Mouse (Mus musculus) thymus, postnatal 25 days (tissue): ENCODE results near the gene S100a16.

Experiments
- DNase-seq: peaks from one replicate; pipeline ENCODE4 v3.0.0; 2022

S100a16 gene

DNA sequence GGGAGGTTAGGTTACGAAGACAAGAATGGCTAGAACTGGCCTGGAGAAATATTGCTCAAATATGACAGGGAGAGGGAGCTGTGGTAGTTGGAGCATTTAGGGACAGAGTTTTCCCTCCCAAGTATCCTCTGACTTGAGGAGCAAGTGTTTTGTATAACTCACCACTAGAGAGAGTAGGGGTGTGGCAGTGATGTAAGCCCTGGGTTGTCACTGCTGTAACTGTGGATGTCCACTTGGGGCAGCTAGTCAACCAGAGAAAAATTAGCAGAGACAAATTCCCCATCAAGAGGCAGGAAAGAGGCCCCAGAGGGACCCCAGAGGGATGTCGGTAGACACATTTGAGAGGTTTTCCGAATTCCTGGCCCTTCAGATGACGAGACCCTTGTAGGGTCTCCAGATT is 11.6 kb upstream of the S100a16 start:
- DNase-seq = peak; percentile 16

DNA sequence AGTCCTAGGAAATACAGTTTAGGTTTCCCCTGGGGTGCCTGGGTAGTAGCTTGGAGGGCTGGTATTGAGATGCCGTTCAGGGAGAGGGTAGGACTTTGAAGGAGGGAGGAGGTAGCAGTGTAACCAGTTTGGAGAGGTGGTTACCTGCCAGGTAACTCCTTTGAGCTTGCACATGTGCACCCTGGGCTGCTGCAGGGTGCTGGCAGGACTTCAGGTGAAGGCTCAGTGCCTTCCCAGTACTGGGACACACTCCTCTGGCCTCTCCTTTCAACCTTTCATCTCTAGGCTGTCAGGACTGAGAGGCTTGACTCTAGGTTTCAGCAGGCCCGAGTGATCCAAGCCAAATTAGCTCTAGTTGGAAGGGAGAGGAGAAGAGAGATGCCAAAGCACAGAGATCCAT is 11.0 kb upstream of the S100a16 start:
- no peak for DNase-seq

DNA sequence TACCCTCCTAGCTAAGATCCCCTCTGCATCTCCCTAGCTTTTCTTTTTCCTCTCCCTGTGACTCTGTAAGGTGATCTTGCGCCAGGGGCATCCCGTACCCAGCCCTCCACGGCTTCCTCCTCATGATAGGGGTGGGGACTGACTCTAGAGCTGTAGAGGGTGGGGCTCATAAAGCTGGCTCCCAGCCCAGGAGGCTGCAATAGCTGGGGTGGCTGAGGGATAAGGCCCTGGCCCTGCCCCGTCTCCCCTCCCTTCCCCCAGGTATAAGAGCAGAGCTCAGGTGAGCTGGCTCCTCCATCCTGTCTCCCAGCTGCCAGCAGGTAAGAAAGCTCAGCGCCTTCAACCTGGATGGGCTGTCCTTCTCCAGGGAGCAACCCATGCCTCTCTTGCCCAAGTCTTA is 10.5 kb upstream of the S100a16 start, which contains the start of gene S100a14:
Gene S100a14, plus strand, starts transcription at position 277 of the 400 bp plus-strand sequence.
- no peak for DNase-seq

DNA sequence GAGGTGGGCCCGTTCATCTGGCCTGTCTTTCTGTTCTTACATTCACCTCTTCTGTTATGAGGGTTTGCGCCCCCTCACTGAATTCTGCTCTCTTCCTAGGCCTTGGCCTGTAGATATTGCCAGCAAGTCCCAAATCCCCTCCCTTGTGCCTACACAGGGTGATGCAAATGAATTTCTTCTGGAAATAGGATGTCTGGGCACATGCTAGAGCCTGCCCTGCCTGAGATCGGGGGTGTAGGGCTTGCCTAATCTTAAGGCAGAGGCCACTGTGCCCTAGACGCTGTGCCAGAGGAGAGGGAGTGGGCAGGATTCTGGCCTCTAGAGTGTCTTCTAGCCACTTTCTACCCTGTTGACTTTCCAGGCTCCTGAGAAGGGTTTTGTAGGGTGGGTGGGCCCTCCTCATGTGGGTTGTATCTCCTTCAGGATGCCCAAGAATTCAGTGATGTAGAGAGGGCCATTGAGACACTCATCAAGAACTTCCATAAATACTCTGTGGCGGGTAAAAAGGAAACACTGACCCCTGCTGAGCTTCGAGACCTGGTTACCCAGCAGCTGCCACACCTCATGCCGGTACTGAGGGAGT is 9.7 kb upstream of the S100a16 start:
- no peak for DNase-seq

DNA sequence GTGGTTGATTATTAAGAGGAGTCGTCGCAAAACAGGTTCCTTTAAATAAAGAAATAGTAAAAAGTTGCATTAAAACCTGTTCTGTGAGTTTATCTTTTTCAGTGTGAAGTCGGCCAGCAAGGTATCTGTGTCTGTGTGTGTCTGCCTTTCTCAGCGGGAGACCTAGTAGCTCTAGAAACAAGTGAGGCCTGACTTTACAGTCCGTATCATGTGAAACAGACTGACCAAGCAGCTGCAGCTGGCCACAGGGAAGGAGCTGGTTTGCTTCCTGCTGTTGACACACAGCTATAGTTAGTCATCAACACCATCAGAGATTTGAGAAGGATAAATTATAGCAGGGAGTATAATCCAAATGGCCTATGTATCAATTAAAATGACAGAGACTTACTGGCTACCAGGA is 5.3 kb upstream of the S100a16 start:
- DNase-seq = no peak

DNA sequence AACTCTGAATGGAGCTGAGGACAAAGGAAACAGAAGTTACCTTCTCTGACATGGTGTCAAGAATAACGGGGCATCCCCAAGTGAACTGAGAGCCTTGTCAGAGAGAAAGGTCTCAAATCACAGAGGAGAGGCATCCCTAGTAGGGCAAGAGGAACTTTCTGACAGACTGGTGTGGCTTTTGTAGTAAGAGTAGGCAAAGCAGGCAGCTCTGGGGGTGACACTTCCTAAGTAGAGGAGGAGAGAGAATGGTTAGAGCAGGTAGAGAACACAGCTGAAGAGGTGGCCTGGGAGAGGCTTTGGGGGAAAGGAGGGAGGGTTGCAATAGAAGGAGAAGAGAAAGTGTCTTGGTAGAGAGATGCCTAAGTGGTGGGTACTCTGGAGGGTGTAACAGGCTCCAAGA is 1.6 kb upstream of the S100a16 start:
- no peak for DNase-seq

DNA sequence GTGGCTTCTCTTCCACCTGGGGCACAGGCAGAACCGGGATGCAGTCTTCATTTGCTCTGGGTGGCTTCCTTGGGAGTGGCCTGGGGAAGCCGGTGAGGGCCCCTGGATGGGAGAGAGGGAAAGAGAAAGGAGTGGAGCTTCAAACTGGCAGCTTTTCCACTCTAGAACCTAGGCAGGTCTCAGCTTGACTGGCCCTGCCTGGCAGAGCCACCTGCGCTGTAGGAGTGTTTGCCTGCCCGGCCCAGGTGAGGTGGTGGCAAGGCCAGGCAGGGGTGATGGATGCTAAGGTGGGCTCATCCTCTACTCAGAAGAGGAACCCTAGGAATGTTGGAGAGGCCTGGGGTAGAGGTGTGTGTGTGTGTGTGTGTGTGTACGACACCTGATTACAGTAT is 847 bp downstream of the S100a16 start:
- DNase-seq = no peak

DNA sequence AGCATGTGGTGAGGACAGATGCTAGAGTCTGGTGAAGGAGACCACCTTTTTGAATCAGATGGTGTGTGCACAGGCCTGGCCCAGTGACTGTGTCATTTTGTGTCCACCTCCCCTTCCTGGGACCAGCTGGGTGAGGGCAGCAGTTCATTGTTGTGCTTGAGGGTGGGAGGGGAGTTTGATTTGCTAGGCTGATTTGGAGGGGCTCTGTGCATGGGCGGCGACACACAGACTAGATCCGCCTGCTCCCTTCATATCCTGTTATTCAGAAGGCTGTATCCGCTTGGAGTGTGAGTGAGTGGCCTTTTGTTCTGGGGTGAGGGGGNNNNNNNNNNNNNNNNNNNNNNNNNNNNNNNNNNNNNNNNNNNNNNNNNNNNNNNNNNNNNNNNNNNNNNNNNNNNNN is 3.9 kb downstream of the S100a16 start:
- DNase-seq = no peak

DNA sequence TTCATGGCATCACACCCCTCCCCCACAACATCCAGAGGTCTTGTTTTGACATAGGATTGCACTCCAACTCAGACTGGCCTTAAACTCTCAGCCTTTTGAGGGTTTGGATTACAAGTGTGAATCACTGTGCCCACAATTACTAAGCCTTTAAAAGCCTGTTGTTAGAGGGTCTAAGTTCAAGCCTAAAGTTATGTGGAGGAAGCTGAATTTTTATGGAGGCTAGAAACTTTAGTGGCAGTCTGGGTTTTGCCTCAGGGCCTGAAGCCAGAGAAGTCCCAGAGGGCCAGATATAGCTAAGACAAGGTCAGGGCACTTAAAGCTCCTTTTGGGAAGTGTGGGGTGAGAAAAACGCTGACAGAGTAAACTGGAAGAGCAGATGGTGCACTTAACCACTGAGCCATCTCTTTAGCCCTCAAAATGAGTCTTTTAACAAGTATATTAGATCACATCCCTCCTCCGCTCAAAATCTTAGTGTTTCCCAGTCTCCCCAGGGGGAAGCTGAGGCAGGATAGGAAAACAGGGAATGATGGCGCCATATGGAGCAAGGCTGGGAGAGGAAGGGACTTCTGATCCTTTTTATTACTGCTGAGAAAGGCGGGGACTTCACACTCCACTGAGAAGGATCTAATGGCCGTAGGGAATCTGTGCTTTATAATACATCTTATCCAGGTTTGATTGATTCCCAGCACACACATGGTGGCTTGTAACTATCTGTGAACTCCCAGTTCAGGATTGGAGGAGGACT is 12.8 kb downstream of the S100a16 start:
- no peak for DNase-seq

DNA sequence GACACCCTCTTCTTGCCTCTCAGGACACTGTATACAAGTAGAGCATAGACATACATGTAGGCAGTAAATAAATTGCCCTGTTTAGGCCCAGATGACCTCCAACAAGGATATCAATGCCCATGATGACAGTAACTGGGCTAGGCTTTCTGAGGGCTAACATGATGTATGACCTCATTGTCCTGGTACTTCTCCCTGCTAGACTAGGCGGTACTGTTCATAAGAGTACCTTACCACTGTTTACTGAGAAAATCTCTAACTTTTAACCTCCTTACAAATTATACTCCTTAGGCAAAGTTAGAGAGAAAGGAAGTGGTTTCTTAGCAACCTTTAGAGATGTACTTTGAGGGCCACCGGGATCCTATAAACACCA is 13.4 kb downstream of the S100a16 start:
- DNase-seq = no peak

DNA sequence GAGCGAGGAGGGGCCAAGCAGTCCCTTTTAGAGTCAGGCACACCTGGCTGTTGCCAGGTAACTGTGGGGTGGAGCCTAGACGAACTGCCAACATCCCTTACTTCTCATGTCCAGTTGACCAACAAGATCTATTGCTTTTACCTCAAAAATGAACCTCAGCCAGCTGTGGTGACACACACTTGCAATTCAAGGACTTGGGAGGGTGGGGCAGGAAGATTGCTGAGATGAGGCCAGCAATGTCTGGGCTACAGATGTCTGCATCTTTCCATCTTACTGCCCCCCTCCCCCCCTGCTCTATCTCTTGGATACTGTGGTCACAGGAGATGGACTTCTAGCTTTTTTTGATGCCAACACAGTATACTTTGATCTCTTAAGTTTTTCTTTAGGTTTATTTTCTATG is 15.2 kb downstream of the S100a16 start:
- no peak for DNase-seq

DNA sequence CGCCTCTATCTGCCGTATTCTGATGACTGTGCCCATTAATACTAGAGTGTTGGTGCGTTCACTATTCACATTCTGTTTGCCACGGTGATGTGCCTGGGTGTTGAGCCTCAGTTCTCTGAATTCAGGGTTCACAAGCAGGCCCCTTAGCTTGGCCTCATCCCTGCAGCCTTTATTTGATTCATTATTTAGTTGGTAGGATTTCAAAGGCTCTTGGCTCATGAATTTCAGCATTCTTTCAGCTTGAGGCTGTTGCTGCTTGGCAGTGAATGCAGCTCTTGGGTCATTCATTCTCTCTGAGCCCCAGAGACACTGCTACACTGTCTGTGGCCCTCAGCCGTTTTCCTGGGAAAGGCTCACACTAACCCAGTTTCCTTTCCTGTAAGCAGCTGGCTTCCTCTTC is 18.9 kb downstream of the S100a16 start:
- DNase-seq = no peak

DNA sequence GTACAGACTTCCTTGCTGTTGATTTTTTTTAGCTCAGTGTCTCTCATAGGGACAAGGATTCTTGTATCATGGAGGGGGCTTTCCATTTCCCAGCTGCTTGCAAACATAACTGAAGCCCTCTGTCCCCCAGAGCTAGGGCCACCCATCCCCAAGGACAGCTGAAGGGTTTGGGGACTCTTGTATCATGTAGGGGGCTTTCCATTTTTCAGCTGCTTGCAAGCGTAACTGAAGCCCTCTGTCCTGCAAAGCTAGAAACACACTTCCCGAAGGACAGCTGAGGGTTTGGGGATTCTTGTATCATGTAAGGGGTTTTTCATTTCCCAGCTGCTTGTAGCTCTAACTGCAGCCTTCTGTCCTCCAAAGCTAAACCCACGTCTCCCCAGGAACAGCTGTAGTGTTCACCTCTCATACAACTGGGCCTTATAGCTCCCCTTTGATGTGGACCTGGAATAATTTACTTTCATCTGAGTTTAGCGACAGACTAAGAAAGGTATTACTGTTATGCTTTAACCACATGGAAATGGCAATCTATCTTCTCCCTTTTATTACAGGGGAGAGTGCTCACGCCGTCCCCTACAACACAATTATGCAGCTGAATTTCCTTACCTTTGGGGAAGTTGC is 23.1 kb downstream of the S100a16 start, which contains the start of gene S100a3:
Gene S100a3, plus strand, starts transcription at position 571 of the 621 bp plus-strand sequence.
- no peak for DNase-seq

DNA sequence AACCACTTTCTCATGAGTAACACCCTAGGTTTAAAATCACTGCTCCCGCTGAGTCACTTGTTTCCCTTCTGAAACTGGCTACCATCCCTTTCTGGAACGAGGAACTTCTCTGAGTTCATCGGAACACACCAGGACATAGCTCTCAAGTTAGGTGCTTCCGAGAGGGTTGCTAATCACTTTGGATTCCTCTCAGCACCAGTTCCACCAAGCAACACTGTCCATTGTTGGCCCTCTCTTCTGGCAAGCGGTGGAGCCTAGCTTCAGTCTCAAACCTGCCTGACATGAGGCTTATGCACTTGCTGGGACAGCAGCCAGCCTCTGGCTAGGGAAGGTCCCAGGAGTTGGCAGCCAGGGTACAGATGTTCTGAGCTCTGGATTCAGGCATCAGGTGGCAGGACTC is 37.6 kb downstream of the S100a16 start:
- DNase-seq = no peak

DNA sequence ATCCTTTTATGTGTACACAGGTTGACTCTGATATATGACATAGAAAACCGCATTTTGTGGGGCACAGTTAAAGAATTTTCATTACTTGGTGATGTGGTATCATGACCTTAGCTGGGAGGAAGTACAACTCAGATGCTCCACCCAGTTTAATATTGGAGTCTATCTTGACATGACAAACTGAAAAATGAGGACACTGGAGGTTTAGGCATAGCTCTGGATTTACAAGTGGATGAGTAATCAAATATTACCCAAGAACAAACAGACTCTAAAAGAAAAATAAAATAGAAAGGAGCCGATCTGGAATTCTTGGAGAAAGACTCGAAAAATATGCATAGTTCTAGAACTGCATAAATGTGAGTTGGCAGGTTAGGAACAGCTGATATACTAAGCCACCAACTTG is 38.3 kb downstream of the S100a16 start:
- no peak for DNase-seq

DNA sequence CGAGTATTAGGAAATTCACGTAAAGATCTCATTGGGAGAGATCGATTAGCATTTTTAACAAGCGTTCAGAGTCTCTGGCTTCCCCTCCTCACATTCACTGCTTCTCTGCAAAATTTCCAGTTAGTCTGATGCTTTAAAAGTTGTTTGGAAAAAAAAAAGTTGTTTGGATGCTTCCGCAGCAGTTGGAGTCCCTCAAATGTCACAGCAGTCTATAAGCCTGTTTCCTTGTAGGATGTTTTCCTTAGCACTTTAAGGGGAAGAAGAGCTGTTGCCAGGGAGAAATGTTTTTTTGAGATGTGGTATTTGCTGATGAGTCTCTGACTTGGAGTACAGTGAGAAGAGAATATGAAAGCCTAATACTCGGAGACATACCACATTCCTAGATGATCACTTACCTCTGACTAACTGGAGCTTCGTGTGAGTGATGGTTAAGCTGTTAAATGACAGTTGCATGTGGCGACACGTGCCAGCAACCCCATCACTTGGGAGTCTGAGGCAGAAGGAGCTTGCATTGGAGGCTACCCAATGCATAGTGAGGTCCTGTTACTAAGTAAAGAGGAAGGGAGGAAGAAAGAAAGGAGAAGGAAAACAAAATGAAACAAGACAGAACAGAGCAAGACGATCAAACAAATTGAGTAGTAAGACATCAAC is 39.4 kb downstream of the S100a16 start:
- DNase-seq = no peak

DNA sequence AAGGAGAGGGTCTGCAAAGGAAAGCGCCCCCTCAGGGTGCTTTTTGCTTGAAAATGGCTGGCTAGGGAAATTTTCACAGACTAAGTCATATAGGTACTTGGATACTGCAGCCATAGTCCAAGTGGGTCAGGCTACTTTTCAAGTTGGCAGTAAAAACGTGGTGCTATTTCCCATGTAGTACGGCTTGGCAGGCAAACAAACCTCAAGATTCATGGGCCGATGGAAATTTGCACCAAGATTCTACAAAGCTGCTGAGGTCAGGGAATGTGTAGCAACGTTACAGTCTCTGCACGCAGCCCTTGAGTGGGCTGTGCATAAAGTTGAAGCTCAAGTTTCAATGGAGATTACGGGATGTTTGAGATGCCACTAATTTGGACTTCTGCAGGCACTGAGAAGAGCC is 42.4 kb downstream of the S100a16 start:
- DNase-seq = no peak

DNA sequence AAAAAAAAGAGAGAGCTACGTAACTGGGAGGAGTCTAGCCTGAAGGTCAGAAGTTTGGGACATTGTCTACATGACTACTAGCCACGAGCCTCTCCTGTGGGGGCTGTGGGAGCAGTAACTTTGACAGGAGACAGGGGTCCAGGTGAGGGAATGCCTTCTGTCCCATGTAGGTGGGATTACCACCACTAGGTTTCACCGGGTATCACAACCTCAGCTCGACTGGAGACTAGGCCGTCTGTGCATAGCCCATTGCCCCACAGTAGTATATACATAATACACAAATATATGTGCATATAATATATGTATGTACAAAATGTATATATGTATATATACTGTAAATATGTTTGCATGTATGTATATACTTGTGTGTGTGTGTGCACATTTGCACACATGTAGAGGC is 44.1 kb downstream of the S100a16 start:
- no peak for DNase-seq

DNA sequence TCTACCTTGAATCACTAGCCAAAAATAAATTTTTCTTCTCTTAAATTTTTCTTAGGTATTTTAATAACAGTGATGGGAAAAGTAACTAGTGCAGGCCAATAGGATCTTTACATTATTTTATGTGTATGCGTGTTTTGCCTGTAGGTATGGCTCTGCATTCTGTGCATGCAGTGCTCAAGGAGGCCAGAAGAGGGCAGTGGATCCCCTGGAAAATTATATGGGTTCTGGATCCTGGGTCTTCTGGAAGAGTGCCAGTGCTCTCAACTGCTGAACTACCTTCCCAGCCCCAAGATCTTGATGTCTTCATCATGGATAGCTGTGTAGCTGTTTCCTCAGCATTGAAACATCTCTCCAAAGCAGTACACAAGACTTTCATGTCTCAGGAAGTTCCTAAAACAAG is 45.1 kb downstream of the S100a16 start:
- peak; percentile 34 for DNase-seq

DNA sequence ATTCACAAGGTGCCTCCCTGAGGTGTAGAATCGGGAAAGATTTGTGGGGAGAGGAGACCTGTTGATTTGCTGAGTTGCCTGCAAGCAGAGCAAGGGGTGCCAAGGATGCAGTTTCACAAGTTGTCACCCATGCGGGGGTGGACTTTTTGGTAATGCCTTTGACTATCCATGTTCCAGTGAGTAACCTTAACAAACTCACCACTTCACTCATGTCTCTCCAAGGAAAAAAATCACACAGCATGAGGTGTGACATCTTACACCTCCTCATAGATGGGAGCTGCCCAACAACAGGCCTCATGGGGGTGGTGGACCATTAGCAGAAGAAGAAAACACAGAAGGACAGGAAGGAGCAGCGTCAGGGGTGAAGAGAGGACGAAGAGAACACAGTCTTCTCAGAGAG is 45.5 kb downstream of the S100a16 start:
- DNase-seq = no peak

DNA sequence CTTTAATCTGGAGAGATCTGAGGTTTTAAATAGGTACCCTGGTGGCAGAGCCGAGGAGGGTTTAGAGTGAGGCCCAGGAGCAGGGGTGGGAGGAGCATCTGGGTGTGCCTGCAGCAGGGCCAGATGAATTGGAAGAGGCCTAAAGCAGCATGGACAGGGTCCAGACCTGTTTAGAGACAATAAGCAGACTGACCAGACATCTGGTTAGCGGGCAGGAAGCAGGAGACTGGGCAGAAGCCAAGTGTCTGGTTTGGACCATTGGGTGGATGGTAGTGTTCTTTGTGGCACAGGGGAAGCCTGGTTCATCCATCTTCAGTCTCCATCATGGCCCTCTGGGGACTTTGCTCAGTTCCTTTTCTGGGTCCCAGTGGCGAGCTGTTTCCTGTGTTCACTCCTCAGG is 46.8 kb downstream of the S100a16 start:
- DNase-seq = no peak

DNA sequence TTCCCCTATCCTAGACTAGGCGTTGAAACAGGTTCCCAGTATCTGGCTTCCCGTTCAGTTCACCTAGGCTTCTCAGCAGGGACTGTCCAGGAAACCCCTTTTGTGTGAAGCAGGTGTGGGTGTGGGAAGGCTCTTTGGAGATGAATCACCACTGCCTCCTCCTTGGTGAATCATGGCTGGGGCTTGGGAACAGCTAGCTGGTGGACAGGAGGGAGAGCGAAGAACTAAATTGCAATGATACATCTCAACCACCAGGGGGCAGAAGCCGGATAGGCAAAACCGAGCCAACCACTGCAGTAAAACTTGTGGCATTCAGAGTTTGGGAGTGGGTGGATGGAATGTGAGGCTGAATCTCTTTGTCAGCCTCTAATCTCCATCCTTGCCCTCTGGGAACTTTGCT is 48.5 kb downstream of the S100a16 start:
- peak; percentile 64 for DNase-seq

DNA sequence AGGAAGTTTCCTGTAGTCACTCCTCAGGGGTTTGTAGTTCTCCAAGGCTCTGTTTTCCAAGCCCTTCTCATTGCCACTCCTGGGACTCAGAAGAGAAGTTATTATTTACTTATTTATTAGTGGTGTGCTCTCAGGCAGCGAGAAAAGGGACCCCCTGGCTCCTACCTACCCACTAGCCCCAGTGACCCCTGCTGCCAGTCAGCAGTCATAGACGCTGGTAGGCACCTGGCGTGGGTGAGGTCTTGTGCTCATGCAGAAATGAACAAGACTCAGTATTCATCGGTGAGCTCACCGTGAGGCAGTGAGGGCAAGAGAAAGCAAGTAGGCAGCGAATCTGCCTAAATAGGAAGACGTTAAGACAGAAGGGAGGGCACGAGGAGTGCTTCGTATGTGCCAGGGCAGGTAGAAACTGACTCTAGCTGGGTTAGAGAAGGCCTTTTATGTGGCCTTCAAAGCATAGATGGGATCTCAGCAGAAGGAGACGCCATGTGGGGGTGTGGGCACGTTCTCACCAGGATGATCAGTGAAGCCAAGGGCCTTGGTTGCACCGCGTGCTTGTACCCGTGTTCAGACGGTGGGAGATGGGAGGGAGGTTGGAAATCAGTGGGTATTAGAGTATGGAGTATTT is 49.1 kb downstream of the S100a16 start:
- peak; percentile 58 for DNase-seq

DNA sequence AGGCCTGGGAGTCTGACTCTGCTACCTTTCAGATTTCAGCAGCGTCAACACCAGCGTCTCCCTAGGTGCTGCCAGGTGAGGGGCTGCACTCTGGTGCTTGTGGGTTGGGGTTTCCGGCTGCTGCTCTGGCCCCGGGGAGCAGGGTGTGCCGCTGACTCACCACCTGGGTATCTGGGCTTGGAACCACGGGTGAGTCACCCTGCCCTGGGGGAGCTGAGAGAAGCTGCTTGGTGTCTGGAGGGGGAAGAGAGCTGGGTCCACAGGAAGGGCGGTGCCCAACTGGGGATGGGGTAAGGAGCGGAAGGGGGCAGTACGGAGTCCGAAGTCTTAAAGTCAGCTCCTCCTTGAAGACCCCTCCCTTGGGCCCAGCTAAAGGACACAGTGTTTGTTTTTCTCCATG is 49.9 kb downstream of the S100a16 start:
- peak; percentile 87 for DNase-seq
